Mouse (Mus musculus) cerebellum, adult 11-12 months (tissue): Measurements from ENCODE around the gene Cfl1.

Experiments
- DNase-seq: peaks from one replicate; pipeline ENCODE4 v3.0.0; 2022

Cfl1 gene

GRCm38 (mm10) chr19:5490898-5491708 lies 848 bp downstream of the Cfl1 start:
- peak; percentile 86 for DNase-seq

- DNase-seq, result no peak
Measured at GRCm38 (mm10) chr19:5492641-5493040, 2.4 kb downstream of the Cfl1 start.

- peak; percentile 57 for DNase-seq
Measured at GRCm38 (mm10) chr19:5493301-5493721, 3.1 kb downstream of the Cfl1 start.

GRCm38 (mm10) chr19:5494314-5494713 lies 4.1 kb downstream of the Cfl1 start:
- DNase-seq, result no peak

- peak; percentile 39 for DNase-seq
Measured at GRCm38 (mm10) chr19:5495353-5496051, 5.2 kb downstream of the Cfl1 start.

DNA sequence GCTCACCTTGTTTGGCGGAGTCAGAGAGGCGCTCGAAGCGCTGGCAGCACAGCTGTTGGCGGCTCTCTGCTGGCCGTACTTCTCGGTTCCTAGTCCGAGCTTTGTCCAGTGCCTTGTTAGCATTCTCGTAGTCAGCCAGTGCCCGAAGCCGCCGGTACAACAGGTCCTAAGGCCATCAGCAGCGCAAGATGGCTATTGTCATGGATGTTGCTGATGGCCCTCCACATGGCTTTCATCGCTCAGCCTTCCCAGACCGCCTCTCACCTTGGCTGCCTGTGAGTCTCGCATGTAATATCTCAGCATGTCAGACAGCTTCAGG lies 5.8 kb downstream of the Cfl1 start:
- DNase-seq, result no peak

DNA sequence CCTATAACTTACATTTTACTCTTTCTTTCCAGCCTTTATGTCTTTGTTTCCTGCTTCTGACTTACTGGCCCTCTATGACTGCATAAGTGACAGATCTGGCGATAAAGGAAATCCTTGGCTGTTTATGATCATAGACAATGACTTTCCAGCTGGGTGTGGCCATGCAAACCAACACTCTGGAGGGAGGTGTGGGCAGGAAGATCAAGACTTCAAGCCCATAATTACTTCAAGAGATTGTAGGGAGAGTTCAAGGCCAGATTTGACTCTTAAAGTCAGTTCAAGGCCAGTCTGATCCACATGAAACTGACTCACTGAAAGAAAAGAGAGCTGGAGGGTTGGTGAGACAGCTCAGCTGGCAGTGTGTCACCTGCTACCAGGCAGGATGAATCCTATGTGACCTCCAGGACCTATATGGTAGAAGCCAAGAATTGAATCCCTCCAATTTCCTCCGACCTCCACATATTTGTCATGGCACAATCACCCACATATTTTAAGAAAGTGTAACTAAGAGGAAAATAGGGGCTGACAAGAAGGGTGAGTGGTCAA lies 10.1 kb downstream of the Cfl1 start:
- no peak for DNase-seq

DNA sequence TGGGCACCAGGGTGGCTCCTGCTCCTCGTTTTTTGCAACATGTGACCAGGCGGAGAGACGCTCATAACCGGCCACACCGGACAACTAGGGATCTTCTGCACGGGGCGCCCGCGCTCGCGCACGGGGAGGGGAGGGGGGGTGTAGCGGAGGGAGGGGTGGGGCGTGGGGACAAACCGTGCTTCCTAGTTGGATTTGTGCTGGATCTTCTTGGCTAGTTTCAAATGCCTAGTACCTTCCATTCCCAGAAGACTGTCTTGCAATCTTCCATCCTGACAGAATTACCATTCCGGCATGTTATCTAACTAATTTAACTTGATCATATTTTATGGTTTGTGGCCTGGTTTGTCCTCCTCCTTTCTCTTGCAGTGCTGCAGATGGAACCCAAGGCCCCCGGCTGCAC lies 13.4 kb downstream of the Cfl1 start, which contains the start of gene 1700020D05Rik:
Gene 1700020D05Rik, minus strand, starts transcription at position 101 of the 400 bp plus-strand sequence.
- DNase-seq, result no peak

DNA sequence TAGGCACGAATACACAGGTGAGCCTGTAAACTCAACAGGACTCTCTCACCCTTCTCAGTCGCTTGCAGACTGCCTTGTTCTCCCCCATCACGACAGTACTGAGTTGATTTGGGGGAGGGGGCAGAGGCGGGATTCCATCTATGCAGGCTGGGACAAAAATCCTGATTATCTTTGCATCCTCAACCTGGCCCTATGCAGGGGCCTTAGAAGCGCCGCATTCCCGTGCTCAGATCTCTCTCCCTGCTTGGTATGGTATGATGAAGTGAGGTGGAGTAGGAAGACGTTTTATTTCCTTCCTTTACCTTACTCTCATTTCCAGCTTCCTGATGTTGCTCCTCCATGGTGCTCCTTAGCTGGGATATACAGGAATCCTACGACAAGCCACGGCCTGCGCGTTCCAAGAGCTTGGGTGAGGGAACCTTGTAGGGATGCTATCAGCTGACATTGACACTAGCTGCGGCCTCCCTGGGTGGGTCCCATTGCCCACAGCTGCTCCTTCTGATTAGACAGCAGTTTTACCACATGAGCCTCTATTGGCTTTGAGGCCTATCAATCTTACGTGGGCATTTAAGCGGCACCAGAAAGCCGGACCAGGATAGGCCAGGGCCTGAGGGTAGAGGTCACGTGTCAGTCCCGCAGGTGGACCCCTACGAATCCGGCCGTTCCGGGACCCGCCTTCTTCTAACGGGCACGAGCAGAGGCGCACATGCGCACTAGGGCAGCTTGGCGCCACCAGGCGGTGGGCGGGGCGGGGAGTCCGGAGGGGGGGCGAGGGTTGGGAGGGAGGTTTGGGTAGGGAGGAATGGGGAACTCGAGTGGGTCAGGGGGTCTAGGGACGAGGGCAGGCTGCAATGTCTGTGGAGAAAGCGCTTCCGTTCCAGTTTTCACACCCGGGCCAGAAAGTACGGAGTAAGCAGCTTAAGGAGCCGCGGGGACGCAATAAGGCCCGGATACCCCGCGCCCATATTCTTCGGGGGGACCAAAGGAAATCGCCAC lies 20.1 kb downstream of the Cfl1 start, which contains the start of gene Snx32:
Gene Snx32, minus strand, starts transcription at position 508 of the 996 bp plus-strand sequence.
- peak; percentile 100 for DNase-seq

- DNase-seq, result no peak
Measured at GRCm38 (mm10) chr19:5511074-5511632, 20.9 kb downstream of the Cfl1 start.

DNA sequence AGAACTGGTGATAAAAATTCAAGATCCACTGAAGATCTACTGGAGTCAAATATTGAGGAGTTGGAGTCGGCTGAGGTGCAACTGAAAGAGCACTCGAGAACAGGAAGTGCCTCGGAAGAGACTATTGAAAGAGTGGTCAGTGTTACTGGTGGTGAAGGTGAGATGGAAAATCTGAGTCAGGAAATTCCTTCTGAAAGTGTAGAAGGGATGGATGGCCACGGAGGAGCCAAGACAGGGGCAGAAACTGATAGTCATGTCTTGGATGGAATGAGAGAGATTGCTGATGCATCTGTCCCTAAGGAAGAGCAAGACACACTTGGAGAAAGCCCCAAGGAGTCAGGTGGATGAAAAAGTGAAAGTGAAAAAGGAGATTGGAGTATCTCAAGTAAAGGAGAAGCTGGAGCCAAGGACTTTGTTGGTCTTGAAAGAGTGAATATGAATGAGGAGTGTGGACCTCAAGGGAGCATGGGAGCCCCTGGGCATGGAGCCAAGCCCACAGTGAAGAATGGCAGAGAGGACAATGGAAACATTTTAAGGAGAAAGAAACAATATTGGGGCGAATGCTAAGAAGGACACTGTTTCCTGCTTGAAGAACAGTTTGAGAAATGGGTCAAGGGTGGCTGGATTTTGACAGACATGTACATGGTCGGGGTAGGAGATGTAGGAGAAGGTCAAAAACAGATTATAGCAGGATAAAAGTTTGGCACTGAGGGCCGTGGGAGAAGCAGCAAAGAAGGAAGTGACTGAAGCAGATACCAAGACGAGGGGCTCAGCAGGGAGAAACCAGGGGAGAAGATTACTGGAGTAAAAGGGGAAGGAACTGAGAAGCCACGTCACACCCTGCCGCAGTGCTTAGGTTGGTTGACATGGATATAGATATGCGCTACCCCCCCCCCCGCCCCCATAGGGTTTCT lies 22.1 kb downstream of the Cfl1 start:
- no peak for DNase-seq

DNA sequence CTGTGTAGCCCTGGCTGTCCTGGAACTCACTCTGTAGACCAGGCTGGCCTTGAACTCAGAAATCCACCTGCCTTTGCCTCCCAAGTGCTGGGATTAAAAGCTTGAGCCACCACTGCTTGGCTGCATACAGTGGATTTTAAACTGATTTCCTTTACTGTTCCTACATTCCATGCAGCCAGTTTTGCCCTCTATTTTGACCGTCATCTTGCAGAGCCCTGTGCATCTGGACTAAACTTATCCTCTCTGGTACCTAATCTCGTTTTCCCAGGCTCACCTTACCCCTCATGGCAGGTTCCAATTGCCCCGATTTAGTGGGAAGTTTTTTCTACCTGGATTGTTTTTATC lies 22.7 kb downstream of the Cfl1 start:
- DNase-seq, result no peak

DNA sequence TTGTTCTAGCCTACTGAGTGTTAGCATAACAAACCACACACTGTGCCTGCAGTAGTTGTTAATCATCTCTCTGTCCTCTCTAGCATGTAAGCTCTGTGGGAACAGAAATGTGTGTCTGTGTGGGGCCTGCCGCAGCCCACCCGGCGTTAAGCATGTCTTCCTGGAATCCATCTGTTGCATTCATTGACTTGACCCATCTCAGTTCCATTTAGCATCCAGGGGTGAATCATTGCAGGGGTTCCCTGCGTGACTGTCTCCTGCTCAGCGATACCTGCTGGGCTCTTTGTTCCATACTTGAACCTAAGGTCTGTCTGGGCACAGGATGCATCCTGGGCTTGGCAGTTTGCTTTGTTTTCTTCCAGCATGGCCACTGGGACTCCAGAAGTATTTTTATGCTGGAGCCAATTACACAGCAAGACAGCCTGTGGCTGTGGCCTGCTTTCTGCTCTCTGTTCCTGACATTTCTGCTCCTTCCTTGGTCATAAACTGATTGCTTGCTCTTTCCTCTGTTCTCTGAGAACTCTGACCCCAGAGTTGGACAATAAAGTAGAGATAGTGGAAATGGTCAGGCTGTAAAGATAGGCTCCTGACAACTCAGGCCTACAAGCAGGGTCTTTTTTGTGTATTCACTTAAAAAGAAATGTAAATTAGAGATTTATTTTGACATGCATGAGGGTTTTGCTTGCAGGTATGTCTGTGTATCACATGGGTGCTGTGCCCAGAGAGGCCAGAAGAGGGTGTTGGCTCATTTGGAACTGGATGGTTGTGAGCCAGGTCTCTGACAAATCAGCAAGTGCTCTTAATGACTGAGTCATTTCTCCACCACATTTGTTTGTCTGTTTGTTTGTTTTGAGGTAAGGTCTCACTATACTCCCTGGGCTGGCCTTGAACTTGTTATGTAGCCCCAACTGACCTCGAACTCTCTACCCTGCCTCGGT lies 25.9 kb downstream of the Cfl1 start:
- DNase-seq, result no peak

GRCm38 (mm10) chr19:5516906-5517505 lies 26.8 kb downstream of the Cfl1 start:
- DNase-seq, result no peak

DNA sequence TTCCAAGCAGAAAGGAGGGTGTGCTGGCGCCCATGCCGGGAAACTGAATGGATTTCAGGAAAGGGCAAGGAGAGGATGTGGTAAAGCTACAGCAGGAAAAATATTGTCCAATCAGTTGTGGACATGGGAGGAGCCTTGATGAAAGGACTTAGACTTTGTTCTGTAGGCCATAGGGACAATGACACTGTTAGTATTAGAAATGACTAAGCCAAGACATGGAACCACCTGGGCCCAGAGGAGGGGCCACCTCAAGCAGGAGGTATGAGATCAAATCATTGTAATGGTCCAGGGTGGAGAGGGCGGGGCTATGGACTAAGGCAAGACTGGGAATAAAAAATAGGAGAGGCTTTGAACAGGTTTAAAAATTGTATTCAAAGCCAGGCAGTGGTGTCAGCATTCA lies 28.5 kb downstream of the Cfl1 start:
- no peak for DNase-seq

- no peak for DNase-seq
Measured at GRCm38 (mm10) chr19:5525204-5525603, 34.9 kb downstream of the Cfl1 start.

- DNase-seq, result peak; percentile 93
Measured at GRCm38 (mm10) chr19:5529325-5530137, 39.3 kb downstream of the Cfl1 start.

DNA sequence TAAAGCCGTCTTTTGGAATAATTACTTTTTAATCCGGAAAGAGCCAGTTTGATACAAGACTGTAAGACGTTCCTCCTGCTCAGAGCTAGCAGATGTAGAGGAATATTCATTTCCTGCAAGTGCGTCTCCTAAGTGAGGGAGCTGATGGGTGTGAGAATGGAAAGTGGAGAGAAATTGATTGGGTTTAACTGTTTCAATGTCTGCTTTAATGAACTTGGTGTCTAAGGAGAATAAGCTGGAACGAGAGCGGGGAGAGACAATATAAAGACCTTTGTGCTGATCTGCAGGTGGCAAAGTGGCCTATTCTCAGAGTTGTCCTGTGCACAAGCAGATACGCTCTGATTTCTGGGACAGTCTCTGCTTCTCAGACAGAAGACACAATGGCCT lies 39.9 kb downstream of the Cfl1 start:
- DNase-seq, result no peak

DNA sequence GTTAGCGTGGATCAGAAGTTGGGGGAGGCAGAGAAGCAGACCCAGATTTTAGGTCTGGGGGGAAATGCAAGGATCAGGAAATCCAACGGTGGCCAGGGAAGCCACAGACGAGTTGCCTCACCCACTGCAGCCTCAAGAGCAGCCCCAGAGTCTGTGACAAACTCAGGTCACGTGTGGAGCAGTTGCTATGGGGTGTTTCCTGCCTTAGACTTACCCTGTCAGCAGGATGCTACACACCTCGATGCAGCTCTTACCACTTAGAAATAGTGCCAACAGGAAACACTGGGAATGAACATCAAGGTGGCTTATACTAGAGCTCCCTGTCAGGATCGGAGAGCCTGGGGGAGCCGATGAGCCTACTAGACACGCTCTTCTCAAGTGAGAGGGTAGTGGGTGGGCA lies 42.3 kb downstream of the Cfl1 start:
- no peak for DNase-seq
